Mouse (Mus musculus) hindbrain, embryonic 12.5 days (tissue): ENCODE data around the gene Scd2. TPM values are rescaled to one million over a fixed set of nuclear protein-coding genes. Genes with fewer than 3 reads are reported as not detected.
"Not testable (repeated sequence)": the region's sequence is repeated elsewhere in the genome, so short reads cannot be mapped to it uniquely, and the experiment has no call there.

Experiments used
- ATAC-seq: fragments of 200-750 bp; cut with Nextera tagmentation; 2 replicates; pipeline ENCODE4 v1.8.0; 2017; ENCODE audit warnings: moderate TSS enrichment; ENCODE audit not compliant: low FRiP score
- H3K27ac ChIP-seq: fragments of 300-500 bp; sonication (generic); 2 replicates; pipeline ENCODE4 v1.5.1; 2016; ENCODE audit warnings: mild to moderate bottlenecking
- H3K27me3 ChIP-seq: fragments of 300-500 bp; sonication (generic); 2 replicates; pipeline ENCODE4 v1.6.1; 2016; ENCODE audit warnings: mild to moderate bottlenecking
- H3K36me3 ChIP-seq: fragments of 300-500 bp; sonication (generic); 2 replicates; pipeline ENCODE4 v1.6.1; 2016; ENCODE audit warnings: mild to moderate bottlenecking
- H3K4me1 ChIP-seq: fragments of 300-500 bp; sonication (generic); 2 replicates; pipeline ENCODE4 v1.6.1; 2016
- H3K4me2 ChIP-seq: fragments of 300-500 bp; sonication (generic); replicated peaks from 2 replicates; pipeline ENCODE4 v1.6.1; 2016; ENCODE audit warnings: mild to moderate bottlenecking
- H3K4me3 ChIP-seq: fragments of 300-500 bp; sonication (generic); 2 replicates; pipeline ENCODE4 v1.5.1; 2016; ENCODE audit warnings: mild to moderate bottlenecking
- H3K9ac ChIP-seq: fragments of 300-500 bp; sonication (generic); 2 replicates; pipeline ENCODE4 v1.6.1; 2016; ENCODE audit warnings: mild to moderate bottlenecking, moderate library complexity
- H3K9me3 ChIP-seq: fragments of 300-500 bp; sonication (generic); replicated peaks from 2 replicates; pipeline ENCODE4 v1.6.1; 2016; ENCODE audit warnings: mild to moderate bottlenecking
- WGBS: fragments of 180-500 bp; shearing (Covaris S2); methylation state at CpG from one replicate; pipeline ENCODE4 v1.1.7; 2016; 5-methylcytosine and 5-hydroxymethylcytosine counted together
- polyA plus RNA-seq: library from polyadenylated mRNA; unstranded; fragments of >200 nt; fragmentation: Nextera tagmentation; extraction: Ambion mirVana; gene quantifications from 2 replicates; pipeline ENCODE4 v1.2.1, GENCODE M21; 2016

Gene Scd2
- polyA plus RNA-seq, result 404 and 420 TPM in 2 replicates

GRCm38 (mm10) chr19:44292941-44293768 lies at the start of gene Scd2:
Gene Scd2, plus strand, starts transcription at chr19:44293674.
- Histone ChIP-seq H3K9me3 (no peaks in the 10 kb centered on the region), H3K4me1 (peaks cover 40% of the 10 kb centered on the region), H3K27ac (peak within 1 kb of the TSS; percentile 98), H3K4me3 (peak within 1 kb of the TSS; percentile 89), H3K9ac (peak within 1 kb of the TSS; percentile 99), H3K36me3 (peaks cover 31% of the 10 kb centered on the region), H3K4me2 (peak within 1 kb of the TSS; percentile 91), H3K27me3 (no peaks in the 10 kb centered on the region)
- ATAC-seq, result no peak; the same call in none of the 2 replicates
- WGBS, result 2% methylated on average over 21 of the region's 21 CpGs

GRCm38 (mm10) chr19:44245761-44246171 lies 47.7 kb upstream of the Scd2 start:
- Histone ChIP-seq H3K27me3 (no peaks in the 10 kb centered on the region), H3K9ac (no peak overlapping the region), H3K4me2 (0 out of 2 replicates have a peak overlapping the region, but pooled peaks have one; percentile 76), H3K4me1 (peaks cover 26% of the 10 kb centered on the region), H3K9me3 (no peaks in the 10 kb centered on the region), H3K27ac (no peak overlapping the region), H3K36me3 (no peaks in the 10 kb centered on the region), H3K4me3 (no peak overlapping the region)
- ATAC-seq, result no peak
- WGBS, result 2% methylated on average over 5 of the region's 5 CpGs

- Histone ChIP-seq H3K4me2 (peak overlapping the region; percentile 76), H3K9ac (0 out of 2 replicates have a peak overlapping the region, but pooled peaks have one; percentile 27), H3K27me3 (no peaks in the 10 kb centered on the region), H3K4me3 (no peak overlapping the region), H3K4me1 (peaks cover 26% of the 10 kb centered on the region), H3K9me3 (no peaks in the 10 kb centered on the region), H3K27ac (no peak overlapping the region), H3K36me3 (no peaks in the 10 kb centered on the region)
- no peak for ATAC-seq
- WGBS, result 42% methylated on average over 11 of the region's 11 CpGs
Observed at GRCm38 (mm10) chr19:44246341-44246911, 47.0 kb upstream of the Scd2 start.

GRCm38 (mm10) chr19:44247281-44248080 lies 46.0 kb upstream of the Scd2 start:
- H3K27ac ChIP-seq, result peak overlapping the region; percentile 94
- peaks cover 26% of the 10 kb centered on the region for H3K4me1 ChIP-seq
- WGBS, result 3% methylated on average over 25 of the region's 25 CpGs
- peak overlapping the region; percentile 44 for H3K4me3 ChIP-seq
- H3K9me3 ChIP-seq, result no peaks in the 10 kb centered on the region
- no peaks in the 10 kb centered on the region for H3K36me3 ChIP-seq
- H3K9ac ChIP-seq, result peak overlapping the region; percentile 61
- peak; percentile 48; the same call in 1 of the 2 replicates for ATAC-seq
- H3K27me3 ChIP-seq, result no peaks in the 10 kb centered on the region
- H3K4me2 ChIP-seq, result peak overlapping the region; percentile 76

- ATAC-seq, result peak; percentile 98
- H3K4me1 ChIP-seq, result peaks cover 26% of the 10 kb centered on the region
- H3K27ac ChIP-seq, result peak overlapping the region; percentile 94
- H3K4me2 ChIP-seq, result peak overlapping the region; percentile 76
- peak overlapping the region; percentile 61 for H3K9ac ChIP-seq
- no peaks in the 10 kb centered on the region for H3K36me3 ChIP-seq
- no peaks in the 10 kb centered on the region for H3K27me3 ChIP-seq
- WGBS, result 3% methylated on average over 36 of the region's 36 CpGs
- H3K9me3 ChIP-seq, result no peaks in the 10 kb centered on the region
- peak overlapping the region; percentile 44 for H3K4me3 ChIP-seq
Observed at GRCm38 (mm10) chr19:44248081-44248853, 45.2 kb upstream of the Scd2 start.

DNA sequence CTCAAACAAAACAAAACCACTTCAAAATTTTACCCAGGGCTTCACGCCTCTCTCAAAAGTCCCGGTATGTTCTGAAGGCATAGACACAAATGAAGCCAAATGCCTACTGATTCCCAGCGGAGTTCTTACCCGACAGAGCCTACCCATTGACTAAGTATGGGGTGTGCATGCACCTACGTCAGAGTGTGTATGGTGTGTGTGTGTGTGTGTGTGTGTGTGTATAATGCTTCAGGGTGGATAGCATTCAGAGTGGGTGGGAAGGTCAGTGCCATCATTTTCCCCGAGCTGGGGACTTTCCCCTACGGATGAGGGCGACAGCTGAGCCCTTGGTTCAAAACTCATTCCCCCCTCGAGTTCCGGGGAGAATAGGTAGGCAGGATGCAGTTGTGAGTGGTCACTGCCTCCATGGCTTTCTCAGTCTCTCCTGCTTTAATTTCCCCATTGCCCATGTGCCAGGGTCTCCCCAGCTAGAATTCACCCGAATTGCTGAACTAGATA lies 44.6 kb upstream of the Scd2 start:
- Histone ChIP-seq H3K27ac (peak overlapping the region; percentile 94), H3K27me3 (no peaks in the 10 kb centered on the region), H3K9ac (no peak overlapping the region), H3K4me3 (peak overlapping the region; percentile 44; the same call in 1 of the 2 replicates), H3K4me1 (peaks cover 26% of the 10 kb centered on the region), H3K4me2 (peak overlapping the region; percentile 76), H3K36me3 (no peaks in the 10 kb centered on the region), H3K9me3 (no peaks in the 10 kb centered on the region)
- ATAC-seq, result no peak
- WGBS, result 69% methylated on average over 11 of the region's 11 CpGs

GRCm38 (mm10) chr19:44251138-44251537 lies 42.3 kb upstream of the Scd2 start:
- 92% methylated on average over 6 of the region's 6 CpGs for WGBS
- ATAC-seq, H3K27me3 ChIP-seq, H3K4me2 ChIP-seq, H3K4me3 ChIP-seq, H3K36me3 ChIP-seq, H3K9ac ChIP-seq, H3K9me3 ChIP-seq, H3K27ac ChIP-seq: not testable (repeated sequence)
- H3K4me1 ChIP-seq, result peaks cover 24% of the 10 kb centered on the region

DNA sequence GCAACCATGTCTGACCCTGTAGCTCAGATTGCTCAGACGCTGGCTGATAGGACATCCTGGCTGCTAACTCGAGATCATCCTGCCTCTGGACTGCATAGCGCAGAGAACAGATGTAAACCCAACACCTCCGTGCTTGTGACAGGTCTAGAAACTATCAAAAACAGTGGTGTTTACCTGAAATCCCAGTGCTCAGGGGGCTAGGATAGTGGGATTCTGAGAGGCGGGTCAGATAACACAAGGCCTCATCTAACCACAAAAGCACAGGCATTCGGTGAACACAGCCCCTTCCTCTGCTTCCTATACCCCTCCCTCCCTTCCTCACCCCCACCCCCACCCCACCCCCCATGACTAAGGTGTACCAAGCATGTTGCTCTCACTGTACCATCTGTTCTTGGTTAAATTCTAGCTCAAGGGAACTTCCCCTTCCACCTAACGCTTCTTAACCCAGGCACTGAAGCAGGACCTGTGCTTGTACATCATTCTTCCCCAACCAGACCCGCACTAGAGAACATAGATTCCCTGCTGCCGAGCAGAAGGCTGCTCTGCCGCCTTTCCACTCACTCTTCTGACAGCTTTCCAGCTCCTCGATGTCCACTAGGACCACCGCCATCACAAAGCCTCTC lies 41.4 kb upstream of the Scd2 start:
- Histone ChIP-seq H3K9me3 (no peaks in the 10 kb centered on the region), H3K9ac (no peak overlapping the region), H3K36me3 (no peaks in the 10 kb centered on the region), H3K4me1 (peaks cover 16% of the 10 kb centered on the region), H3K27ac (no peak overlapping the region), H3K4me2 (no peak overlapping the region), H3K27me3 (no peaks in the 10 kb centered on the region), H3K4me3 (no peak overlapping the region)
- ATAC-seq, result no peak
- WGBS, result 73% methylated on average over 12 of the region's 12 CpGs

DNA sequence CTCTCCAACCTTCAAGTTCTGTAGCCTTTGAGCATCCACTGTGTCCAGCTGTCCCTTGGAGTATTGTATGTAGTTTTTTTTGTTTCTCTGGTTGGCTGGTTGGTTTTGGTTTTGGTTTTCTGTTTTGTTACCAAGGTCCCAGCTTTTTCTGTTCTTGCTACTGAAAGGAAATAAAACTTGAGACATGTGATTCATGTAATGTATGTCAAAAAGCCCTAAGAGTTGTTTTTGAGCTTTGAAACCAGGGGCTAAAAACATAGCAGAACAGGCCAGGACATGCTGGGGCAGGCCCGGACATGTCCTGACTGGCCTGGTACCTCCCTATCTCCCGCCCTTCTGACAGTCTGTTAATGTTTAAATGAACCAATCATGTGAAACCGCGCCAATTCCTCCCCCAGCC lies 39.4 kb upstream of the Scd2 start:
- not testable (repeated sequence) for H3K4me3 ChIP-seq, ATAC-seq, H3K9me3 ChIP-seq, H3K27me3 ChIP-seq, H3K4me1 ChIP-seq, H3K36me3 ChIP-seq, H3K27ac ChIP-seq, H3K4me2 ChIP-seq, H3K9ac ChIP-seq
- WGBS, result 84% methylated on average over 4 of the region's 4 CpGs

- Histone ChIP-seq H3K27ac (no peak overlapping the region), H3K4me1 (no peaks in the 10 kb centered on the region; the same call in 1 of the 2 replicates), H3K9me3 (no peaks in the 10 kb centered on the region), H3K4me2 (no peak overlapping the region), H3K27me3 (no peaks in the 10 kb centered on the region), H3K36me3 (no peaks in the 10 kb centered on the region), H3K9ac (no peak overlapping the region), H3K4me3 (no peak overlapping the region)
- 95% methylated on average over 13 of the region's 13 CpGs for WGBS
- ATAC-seq, result no peak
Observed at GRCm38 (mm10) chr19:44257377-44257966, 36.0 kb upstream of the Scd2 start.

DNA sequence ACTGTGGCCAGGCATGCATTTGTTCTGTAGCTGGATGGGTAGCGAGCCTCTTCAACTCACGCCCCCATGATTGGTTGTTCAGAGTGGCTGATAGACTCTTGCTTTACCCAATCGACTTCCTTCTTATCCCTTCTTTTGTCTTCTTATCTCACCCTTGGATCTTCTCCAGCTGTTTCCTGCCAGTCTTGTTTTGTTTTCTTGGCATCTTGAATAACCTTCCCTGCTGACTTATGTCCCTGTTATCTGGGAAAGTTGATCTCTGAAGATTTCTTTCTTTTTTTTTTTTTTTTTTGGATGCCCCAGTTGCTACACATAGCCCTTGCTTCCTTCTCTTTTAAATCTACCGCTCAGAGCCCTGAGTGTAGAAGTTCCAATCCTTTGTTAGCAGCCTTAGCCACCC lies 34.0 kb upstream of the Scd2 start:
- no peak for ATAC-seq
- no peak overlapping the region for H3K27ac ChIP-seq
- WGBS, result 70% methylated on average over 4 of the region's 4 CpGs
- H3K4me3 ChIP-seq, result no peak overlapping the region
- no peaks in the 10 kb centered on the region for H3K27me3 ChIP-seq
- H3K4me1 ChIP-seq, result no peaks in the 10 kb centered on the region
- no peak overlapping the region for H3K9ac ChIP-seq
- no peaks in the 10 kb centered on the region for H3K9me3 ChIP-seq
- H3K36me3 ChIP-seq, result no peaks in the 10 kb centered on the region
- H3K4me2 ChIP-seq, result no peak overlapping the region
